Mouse (Mus musculus): ENCODE data around the gene Ercc6.

Ercc6 gene

DNA sequence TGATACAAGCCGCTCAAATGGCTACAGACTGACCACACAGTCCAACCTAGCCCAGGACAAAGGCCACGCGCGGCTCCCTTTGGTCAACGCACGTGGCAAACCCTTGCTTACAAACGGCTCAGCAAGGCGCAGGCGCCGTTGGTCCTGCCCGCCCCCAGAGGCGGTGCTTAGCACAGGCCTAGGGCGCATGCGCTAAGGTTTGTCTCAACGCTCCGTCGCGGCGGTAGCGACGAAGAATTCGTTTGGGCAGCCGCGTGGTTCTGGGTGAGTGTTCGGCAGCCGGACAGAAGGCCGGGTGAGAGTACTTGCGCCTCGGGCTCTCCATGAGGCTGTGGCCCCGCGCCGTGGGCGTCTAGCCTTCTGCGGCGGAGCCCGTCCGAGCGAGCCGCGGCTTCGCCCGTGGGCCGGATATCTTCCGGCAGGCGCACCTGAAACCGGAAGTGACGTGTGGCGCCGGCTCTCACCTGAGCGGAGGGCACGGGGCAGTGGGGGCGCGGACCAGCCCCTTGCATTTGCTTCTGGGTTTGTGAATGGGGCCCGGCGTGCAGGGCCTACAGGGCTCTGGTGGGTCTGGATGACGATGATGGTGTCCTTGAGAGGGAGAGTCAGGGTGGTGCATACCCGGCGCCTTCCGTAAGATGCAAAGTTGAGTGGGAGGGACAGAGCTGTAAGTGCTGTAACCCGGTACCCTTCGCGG is at the start of gene Ercc6:
Gene Ercc6, plus strand, starts transcription at position 186 of the 697 bp plus-strand sequence.
- DNase-seq (ENCODE audit: low spot score in 2 of 2): peak; percentile 88 to 89

DNA sequence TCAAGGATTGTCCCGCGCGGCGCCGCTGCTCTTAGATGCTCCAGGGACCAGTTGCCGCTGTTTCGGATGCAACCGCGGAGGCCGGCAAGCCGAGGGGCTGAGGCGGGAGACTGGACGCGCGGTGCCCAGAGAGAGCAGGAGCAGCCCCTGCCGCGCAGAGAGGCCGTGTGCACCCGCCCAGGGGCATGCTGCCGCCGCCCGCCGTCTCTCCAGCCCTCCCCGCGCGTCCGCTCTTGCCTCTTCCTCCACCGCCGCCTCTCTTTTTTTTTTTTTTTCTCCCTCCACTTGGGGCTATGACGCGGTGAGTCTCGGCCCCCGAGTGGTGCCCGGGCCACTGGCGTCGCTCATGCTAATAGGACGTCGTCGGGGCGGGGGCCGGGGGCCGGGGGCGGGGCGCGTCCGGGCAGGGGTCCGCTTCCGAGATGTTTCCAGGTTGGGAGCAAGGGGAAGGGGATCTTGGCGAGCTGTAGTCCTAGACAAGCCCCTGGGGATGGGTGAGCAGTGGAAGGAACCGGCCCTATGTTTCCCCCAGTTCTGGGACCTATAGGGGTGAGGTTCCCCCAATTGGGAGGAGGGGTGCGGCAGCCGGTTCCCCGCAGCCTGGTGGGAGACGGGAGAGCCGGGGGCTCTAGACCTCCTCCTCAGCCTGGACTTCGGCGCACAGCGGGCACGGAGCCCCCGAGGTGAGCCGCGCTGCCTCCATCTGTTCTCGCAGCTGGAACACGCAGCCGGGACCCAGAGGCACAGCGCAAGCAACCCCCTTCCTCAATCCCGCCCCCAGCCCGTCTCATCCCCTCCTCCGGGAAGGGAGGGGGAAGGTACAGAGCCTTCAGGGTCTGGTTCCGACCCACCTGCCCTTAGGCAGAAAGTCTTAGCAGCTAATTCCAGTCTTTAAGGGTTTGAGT is 48.5 kb upstream of the Ercc6 start, which contains the start of gene Slc18a3:
Gene Slc18a3, minus strand, starts transcription at position 250 of the 905 bp plus-strand sequence.
- DNase-seq (ENCODE audit: low spot score in 2 of 2): no peak

DNA sequence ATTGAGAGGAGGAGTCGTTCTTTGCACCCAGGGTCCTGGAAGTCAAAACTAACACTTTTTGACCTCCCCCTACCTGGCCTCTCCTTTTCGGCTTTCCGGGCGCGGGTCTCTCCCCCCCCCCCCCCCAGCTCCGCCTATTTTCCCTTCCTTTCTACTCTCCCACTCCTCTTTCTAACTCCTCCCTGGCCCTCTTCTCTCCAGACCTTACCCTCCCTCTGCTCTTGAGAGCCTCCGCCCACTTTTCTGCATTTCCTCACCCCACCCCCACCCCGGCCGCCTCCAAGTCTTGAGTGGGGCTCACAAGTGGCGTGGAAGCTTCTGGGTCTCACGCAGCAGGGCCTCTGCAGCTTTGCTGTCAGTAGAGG is 47.8 kb upstream of the Ercc6 start:
- no peak for DNase-seq (ENCODE audit: low spot score in 2 of 2)

DNA sequence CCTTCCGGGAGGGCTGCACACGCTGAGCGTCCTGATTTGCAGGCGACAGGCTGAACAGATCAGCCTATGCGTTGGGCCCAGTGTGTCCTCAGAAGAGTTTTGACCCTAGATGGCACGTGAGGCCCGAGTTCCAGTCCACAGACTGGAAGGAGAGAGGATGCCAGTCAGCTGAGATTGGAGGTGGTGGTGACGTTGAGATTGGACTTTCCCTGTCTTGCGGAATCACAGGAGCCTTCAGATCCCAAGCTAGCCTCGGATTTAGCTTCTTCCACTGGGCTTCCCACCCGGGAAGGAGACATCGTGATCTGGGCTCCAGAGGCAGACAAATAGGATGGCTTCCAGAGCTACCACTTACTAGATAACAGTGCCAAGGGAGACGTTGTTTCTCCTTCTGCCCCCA is 47.4 kb upstream of the Ercc6 start, which contains the start of gene Chat:
Gene Chat, minus strand, starts transcription at position 101 of the 400 bp plus-strand sequence.
- DNase-seq (ENCODE audit: low spot score in 2 of 2): no peak

DNA sequence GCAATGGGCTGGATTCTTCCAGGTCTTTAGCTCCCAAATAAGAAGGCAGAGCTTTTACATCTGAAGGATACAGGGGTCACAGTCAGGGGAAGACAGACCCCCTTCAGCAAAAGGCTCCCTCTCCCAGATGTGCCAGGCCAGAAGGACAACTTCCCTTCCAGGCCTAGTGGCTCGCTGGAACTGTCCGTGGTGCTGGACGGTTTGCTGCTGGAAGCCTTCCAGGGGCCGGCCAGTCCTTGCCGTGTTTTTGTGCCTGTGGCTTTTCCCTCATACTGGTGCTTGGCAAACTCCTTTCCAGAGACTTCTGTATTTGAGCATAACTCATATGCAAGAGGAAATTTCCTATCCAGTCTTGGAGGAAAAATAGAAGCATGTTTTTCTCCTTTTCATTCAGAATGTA is 45.7 kb upstream of the Ercc6 start:
- no peak for DNase-seq (ENCODE audit: low spot score in 2 of 2)

DNA sequence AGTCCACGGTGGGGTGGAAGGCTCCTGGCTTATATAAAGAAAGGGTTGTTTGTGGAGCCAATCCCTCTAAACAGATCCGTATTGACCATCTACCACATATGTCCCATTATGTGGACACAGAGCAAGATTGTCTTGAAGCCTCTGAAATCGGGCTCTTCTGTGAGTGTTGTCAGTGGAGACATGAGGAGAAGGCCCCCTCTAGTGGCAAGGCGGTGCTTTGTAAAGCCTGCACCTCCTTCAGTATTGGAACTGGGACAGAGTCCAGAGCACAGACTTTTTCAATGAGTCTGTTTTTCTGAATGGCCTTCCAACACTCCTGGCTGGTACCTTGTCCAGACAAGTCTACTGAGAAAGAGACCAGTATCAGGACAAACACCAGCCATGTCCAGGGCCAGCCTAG is 40.3 kb upstream of the Ercc6 start:
- DNase-seq (ENCODE audit: low spot score in 2 of 2): peak; percentile 45 to 65

DNA sequence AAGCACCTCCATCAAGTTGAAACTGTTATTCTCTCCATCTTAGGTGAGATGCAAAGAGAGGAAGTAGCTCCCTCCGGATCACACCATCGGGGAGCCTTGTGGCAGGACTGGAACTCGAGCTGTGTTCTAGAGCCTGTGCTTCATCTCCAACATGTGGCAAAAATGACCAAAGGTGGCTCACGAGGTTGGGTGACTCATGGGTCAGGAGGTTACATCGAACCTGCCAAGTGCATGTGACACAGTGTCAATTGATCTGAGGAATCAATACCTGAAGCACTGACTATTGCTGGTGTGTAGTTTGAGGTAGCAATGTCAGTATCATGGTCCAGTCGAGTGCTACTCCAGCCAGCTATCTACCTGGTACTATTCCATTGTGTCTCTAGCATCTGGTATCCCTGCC is 36.8 kb upstream of the Ercc6 start:
- no peak for DNase-seq (ENCODE audit: low spot score in 2 of 2)

DNA sequence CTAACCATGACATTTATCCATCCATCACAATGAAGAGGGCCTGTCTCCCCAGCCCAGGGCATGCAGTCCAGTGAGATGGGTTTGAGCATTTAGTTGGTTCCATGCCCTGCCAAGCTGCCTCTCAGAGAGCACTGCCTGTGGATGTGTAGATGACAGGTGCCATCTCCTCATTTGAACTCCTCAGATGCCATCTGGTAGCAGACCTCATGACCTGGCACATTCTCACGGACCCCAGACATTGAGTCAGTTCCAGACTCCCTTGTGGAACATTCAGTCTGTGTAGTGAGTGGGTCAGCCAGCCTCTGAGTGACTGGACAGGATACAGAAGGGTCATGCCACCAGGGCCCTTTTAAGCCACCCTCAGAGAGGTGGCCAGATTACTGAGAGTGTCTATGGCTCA is 35.7 kb upstream of the Ercc6 start:
- no peak for DNase-seq (ENCODE audit: low spot score in 2 of 2)

DNA sequence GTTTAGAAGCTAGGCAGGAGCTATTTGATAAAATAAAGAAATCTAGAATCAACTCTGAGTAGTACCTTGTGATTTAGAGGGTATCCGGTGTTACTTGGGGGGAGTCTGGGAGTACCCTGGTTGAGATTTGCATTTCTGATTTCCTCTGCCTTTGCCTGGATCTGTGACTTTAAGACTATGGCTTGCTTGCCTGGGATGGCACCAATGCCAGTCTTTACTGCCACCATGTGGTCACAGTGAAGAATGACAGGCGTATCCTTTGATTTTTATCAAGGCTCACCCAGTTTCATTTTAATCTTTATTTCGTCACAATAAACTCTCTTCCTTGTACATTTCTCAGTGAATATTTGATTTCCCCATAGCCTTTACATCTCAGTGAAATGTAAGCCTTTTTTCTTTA is 31.3 kb upstream of the Ercc6 start:
- no peak for DNase-seq (ENCODE audit: low spot score in 2 of 2)

DNA sequence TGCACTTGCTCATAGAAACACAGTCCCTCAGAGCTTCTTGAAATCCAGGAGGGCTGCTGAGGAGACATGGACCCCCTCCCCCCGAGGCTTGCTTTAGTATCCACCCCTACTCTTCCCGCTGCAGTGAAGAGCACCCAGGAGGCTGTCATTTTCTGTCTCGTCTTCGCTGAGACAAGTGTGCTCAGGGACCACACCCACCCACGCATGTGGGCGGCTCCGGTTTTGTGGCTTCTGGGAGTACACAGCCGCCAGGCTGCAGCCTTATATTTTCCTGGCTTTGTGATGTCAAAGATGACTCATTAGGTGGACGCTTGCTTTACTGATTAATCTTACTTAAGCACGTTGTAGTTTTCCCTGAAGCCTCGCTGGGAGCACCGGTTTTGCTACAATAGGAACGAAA is 20.8 kb upstream of the Ercc6 start:
- peak; percentile 34 to 38 for DNase-seq (ENCODE audit: low spot score in 2 of 2)

DNA sequence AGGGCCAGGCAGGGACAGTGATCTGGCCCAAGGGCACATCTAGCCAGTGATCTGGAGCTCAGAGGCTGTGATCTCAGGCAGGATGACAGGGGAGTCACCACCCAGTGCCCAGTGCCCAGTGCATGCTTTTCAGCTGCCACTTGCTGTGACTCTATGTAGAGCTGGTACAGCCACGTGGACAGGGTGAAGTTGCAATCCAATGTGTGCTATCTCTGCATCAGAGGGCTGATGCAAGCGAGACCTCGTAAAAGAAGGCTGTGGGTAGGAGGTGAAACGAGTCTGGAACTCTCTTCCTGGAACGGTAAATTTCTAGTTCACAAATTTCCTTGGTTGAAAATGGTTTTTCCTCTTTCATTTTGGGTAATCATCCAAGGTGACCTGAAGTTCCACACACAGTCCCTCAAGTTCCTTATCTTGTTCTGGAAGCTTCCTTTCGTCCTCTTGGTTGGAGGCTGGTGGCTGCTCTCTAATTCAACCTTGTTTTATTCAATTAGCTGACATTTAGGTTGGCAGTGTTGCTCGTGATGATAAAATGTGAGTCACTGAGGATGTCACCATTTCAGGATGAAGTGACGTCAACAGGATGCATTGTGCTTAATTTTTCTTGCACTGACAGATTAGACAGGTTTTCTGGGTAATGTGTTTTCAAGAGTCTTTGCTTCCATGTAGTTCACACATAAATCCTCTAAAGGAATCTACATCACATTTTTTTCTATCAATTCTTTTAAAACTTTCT is 17.0 kb upstream of the Ercc6 start:
- DNase-seq (ENCODE audit: low spot score in 2 of 2): no peak

DNA sequence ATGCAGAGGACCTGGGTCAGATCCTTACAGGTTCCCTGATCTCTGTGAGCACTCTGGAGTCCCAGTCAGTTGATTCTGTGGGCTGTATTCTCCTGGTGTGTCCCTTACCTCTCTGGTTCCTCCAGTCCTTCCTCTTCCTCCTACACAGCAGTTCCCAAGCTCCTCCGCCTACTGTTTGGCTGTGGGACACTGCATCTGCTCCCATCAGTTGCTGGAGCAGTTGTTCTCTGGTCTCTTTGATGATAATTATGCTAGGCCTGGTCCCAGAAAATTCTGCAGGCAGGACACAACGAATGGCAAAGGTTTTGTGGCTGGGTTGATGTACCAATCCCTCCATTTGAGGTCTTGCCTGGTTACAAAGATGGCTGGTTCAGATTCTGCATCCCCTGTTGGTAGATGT is 12.0 kb upstream of the Ercc6 start:
- DNase-seq (ENCODE audit: low spot score in 2 of 2): no peak

DNA sequence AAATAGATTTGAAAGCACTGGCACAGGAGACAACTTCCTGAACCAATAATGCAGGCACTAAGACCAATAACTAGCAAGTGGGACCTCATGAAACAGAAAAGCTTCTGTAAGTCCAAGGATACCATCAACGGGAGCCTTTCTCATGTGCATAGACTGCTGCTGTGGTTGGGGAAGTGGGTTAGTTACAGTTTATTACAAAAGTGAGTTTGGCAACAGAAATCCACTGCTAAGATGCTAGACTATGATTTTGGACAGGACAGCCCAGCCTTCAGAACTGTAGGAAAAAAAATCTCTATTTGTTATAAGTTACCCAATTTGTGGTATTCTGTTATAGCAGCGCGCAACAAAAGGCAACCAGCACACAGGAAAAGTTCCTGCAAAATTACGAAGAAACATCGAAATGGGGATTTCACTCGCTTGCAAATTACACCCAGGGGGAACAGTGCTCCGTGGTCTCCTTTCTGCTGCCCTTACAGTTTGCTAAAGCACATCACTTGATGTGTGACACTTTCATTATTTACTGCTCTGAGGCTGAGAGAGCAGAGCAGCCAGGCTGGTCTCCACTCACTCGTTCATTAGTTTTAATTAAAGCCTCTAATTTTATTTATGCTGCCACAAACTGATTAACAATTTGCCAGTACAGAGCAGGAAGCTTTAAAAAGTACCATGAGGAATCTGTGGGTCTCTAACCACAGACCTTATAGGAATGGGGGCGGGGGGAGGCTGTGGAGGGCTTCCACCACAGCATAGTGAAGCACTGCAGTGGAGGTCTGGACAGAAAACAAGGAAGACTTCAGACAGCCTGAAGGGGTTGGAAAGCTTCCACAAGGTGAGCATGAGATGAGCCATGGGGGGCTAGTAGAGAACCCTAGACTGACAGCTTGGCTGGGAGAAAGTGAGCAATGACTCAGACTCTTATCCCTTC is 10.3 kb upstream of the Ercc6 start:
- DNase-seq (ENCODE audit: low spot score in 2 of 2): no peak

DNA sequence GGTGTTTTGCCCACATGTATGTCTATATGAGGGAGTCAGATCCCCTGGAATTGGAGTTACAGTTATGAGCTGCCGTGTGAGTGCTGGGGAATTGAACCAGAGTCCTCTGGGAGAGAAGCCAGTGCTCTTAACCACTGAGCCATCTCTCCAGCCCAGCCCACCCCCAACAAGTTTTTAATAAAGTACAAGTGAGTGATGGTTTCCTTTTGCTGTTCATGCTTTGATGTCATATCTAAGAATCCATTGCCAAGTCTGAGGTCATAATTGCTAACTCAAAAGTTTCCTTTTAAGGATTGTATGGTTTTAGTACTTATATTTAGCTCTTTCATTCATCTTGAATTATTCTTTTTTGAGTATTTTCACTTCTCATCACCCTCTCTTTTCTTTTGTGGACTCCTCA is 9.4 kb upstream of the Ercc6 start:
- DNase-seq (ENCODE audit: low spot score in 2 of 2): no peak

DNA sequence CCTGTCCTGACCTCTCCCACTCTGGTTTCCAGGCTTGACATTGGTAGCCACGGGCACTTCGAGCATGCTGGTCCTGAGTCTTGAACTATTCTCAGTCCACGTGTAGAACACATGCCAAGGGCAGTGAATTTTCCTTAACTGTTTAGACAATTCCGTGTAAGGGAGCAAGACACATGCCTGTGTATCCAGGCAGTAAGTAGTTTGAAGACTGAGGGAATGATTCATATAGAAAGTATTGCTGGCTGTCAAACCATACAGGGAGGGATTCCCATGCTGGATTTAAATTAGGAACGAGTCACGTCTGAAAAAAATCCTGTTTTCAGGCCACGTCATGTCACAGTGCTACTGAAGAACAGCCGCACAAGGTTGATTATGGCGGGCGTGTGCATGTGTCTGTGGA is 7.0 kb upstream of the Ercc6 start:
- no peak for DNase-seq (ENCODE audit: low spot score in 2 of 2)

DNA sequence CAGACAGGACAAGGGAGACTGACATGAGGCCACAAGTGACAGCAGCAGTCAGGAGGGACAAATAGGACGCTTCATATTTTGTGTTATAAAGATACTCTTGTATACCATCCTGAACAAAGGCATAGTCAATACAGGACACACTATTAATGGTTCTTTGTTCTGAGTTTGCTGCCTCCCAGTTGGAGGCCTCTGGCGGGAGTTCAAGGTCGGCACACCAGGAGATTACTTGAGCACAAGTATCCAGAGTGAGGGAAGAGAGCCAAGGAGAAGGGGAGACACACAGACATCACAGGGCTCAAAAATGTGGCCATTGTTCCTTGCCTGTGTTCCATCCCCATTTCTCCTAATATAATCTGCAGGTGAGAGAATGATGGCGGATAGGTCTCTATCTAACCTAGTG is 6.1 kb upstream of the Ercc6 start:
- no peak for DNase-seq (ENCODE audit: low spot score in 2 of 2)

DNA sequence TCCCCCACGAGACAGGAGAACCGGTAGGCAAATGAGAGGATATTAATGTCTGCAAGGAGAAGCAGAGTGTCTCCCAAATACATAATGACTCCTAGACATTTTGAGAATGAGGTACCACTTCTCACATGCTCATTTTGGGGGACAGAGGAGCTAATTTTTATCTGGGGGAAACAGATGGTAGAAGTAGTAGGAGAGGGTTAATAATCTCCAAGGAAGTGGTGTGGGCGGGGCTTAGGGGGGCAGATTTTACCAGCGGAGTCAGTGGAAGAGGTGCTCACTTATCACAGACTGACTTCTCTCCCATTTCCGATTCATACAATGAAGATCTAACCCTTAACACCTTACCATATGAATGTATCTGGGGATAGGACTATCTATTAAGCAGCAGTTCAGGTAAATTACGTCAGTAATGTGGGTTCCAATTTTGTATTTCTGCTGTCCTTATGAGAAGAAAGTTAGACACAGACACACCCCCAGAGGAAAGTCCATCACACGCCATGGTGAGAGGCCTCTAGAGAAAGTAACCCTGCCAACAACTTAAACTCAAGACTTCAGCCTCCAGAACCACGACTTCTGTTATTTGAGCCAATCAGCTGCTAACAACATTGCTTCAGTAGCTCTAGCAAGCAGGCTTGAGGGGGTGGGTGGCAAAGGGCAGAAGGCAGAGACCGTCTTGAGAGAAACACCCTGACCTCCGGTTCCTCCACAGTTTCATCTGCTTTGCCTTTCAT is 5.1 kb upstream of the Ercc6 start:
- DNase-seq (ENCODE audit: low spot score in 2 of 2): no peak

DNA sequence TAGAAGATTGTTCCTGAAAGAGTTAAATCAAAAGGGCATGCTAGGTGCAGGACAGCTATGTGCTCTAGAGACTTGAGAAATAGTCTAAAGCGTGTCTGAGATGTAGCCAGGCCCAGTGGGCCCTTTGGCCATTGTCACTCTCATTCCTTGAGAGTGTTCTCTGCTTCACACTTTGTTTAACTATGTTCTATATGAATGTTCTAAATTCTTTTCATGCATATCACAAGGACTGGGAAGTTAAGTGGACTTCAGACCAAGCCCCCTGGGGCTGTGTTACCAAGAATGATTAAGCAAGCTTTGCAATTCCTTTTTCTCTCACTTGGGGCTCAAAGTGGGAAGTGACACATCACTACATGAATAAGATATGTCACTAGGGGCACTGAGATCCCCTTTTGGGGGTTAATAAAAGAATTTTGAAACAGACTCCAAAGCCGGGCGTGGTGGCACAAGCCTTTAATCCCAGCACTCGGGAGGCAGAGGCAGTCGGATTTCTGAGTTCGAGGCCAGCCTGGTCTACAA is 3.8 kb upstream of the Ercc6 start:
- DNase-seq (ENCODE audit: low spot score in 2 of 2): no peak

DNA sequence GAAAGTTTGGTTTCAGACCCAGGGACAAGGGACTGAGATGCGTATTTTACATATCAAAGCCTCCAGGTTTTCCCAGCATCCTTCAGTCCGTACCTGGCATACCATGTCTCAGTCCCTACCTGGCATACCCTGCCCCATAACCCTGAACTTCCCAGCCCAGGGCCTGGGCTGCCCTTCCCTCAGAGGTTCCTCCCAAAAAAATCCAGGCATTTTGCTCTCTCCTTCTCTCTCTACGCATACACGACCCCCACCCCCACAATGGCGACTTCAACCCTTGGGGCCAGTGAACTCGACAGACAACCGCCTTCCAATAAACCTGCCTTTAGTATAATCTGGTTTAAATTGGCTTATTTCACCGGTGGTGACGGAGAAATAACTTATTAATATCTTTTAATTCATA is 409 bp upstream of the Ercc6 start:
- no peak for DNase-seq (ENCODE audit: low spot score in 2 of 2)

DNA sequence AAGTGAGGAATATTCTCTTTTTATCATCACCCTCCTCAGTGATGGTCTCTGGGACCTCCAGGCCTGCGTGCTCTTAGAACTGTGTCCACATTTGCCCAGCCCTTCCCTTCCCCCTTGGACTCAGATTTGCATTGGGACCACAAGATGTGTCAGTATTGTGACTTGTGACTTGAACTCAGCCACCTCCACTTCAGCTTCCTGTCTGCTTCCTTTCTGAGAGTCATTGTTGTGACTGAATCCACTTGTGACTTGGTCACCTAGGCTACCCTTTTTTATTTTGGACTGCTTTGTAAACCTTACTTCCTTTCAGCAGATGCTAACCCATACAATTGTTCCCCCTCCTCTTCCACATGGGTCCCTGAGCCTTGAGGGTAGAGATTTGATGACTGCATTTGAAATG is 2.8 kb downstream of the Ercc6 start:
- no peak for DNase-seq (ENCODE audit: low spot score in 2 of 2)

All from right cerebral cortex, postnatal 36 days (tissue).